9 mouse cellular contexts compared by ENCODE assay signal in the genomic region with DNA sequence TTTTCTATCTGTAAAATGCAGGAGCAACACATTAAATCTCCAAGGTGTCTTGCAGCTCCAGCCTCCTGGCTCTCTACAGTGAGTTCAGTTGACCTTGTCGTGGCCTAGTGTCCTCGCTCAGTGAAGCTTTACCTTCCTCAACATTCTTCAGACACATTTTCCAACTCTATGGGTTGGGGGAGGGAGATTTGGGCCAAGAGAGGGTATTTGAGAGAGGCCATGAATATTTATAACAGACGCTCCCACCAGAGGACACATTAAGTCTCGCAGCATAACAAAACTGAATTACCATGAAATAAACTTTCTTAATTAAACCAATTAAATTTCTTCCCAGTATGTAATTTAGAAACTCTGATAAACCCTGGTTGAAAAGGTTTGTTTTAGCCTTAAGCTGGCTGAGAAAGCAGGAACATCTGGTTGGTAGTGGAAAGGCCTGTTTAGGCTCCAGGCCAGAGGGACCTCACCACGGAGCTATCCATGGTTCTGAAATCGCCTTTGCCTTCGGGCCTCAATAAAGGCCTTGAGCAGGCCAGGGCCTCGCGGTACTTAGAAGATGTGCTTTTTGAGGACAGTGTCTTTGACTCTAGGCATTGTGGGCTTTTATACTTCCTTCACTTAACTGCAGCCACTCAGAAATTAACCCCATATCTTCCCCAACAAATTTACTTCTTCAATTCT.
DNase-seq lines count a peak whose midpoint lies in the region; ATAC-seq and TF ChIP-seq lines count a peak whose summit lies in the region.
"Had no signal": no experiment of that assay in that cellular context is flagged by ENCODE, and none has a peak within 500 bp of the region (broad histone marks: within the 10 kb centered on the region; RNA-seq: fewer than 3 reads in every experiment).

No protein-coding gene starts in this region.

- intact Hi-C loops in left cerebral cortex, postnatal 36 days (cut with DNase I): no loop called here

- ATAC-seq in cerebellum, adult (ENCODE audit: insufficient number of reproducible peaks, low FRiP score, low TSS enrichment): no peak

- DNase-seq in layer of hippocampus, adult 11-12 months (ENCODE audit: low spot score): peak; percentile 10
- no peak for DNase-seq in layer of hippocampus, adult 2 months (ENCODE audit: low spot score in 2 of 2)
- DNase-seq in adipocyte (ENCODE audit: low spot score): peak; percentile 63
- DNase-seq in heart, adult 8-10 months (ENCODE audit: low spot score): peak; percentile 13
- peak; percentile 83 to 87 for DNase-seq in kidney, postnatal 4 days
- DNase-seq in left cerebral cortex, postnatal 36 days (ENCODE audit: low spot score in 2 of 2): no peak

- no peak for TF ChIP-seq POLR2A in myocyte (IDR thresholded peaks at IDR 0.05; ENCODE audit: insufficient read length, low read depth)

- no peak overlapping the region for H3K27ac ChIP-seq in layer of hippocampus, adult 2 months
- H3K27ac ChIP-seq: macrophage had no signal

- no peak overlapping the region for H3K4me3 ChIP-seq in layer of hippocampus, adult 2 months
- no peak overlapping the region for H3K4me3 ChIP-seq in myocyte

- no peaks in the 10 kb centered on the region for H3K36me3 ChIP-seq in myocyte (ENCODE audit: control insufficient read depth, insufficient read depth)

- no peaks in the 10 kb centered on the region for H3K79me2 ChIP-seq in myocyte (ENCODE audit: control insufficient read depth, insufficient read depth)

- H3ac ChIP-seq in myocyte (ENCODE audit: control insufficient read depth, insufficient read length): no peak overlapping the region

- no peak overlapping the region for H3K4me2 ChIP-seq in myocyte (ENCODE audit: low read depth)

- no peaks in the 10 kb centered on the region for H3K27me3 ChIP-seq in myocyte (ENCODE audit: control insufficient read depth, insufficient read depth, insufficient read length)

- TF ChIP-seq CTCF in layer of hippocampus, adult 2 months (conservative IDR thresholded peaks at IDR 0.05): no peak

TF ChIP-seq in myocyte, 11 proteins besides CTCF, POLR2A, EP300 and RAD21:
- TF ChIP-seq POLR2AphosphoS2 (IDR thresholded peaks at IDR 0.05; ENCODE audit: insufficient read length, low read depth) (no peak), REST (IDR thresholded peaks at IDR 0.05; ENCODE audit: insufficient read depth, insufficient read length) (peak; percentile 82), MYOG (IDR thresholded peaks at IDR 0.05; ENCODE audit: control insufficient read depth in 1 of 3, insufficient read depth in 1 of 3, insufficient read length in 2 of 3, low read depth in 2 of 3) (no peak), USF1 (IDR thresholded peaks at IDR 0.05; ENCODE audit: low read depth) (no peak), E2F4 (IDR thresholded peaks at IDR 0.05; ENCODE audit: insufficient read depth) (no peak), TCF3 (IDR thresholded peaks at IDR 0.05; ENCODE audit: insufficient read length, low read depth) (no peak)

Comparison
In these comparisons a context has a peak if more than half of its experiments do, and no peak if none do; other contexts are left out.
1. DNase-seq: peak in layer of hippocampus, adult 11-12 months (single experiment), adipocyte (single experiment), heart, adult 8-10 months (single experiment) and kidney, postnatal 4 days (2 of 2); none in layer of hippocampus, adult 2 months (0 of 2) and left cerebral cortex, postnatal 36 days (0 of 2).